ENCODE assay signal across 9 mouse cellular contexts in the genomic region with DNA sequence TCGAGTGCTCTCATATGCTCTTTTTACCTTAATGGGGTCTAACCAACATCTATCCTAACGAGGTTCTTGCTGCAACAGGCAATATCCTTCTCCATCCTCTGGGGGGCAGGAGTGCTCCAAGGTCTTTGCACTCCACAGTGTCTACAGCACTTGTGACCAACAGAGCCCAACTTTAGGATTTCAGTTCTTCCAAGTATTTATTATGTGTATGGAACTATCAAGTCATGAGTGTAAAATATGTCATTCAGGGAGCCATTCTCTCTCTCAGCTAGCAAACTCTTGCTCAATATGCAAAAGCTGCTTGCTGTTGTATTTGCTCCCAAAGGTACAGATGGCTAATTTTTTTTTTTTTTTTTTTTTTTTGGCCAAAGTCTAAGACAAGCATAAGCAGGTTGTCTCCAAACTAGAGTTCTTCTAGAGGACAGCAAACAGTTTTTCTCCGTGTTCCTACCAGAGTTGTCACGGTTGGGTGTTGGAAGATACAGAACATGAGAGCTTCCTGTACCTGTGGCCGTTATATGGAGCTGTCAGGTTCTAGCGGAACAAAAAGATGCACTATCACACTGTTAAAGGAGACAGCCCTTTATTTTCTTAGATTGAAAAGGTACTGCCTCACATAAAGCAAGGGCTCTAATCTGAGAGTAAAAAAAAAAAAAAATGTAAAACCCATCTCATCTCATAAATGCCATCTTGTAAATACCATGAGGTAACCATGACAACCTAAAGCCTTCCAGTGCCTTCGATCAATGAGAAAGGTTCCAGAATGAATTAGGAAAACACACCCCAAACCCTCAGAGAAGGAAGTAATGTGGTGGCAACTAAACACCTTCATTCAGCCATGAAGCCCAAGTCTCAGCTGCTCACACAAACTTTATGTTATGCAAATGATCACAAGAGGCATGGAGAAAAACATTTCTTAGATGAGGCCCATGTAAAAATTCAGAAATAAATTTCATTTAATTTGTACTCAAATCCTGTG. TPM values are rescaled to one million over a fixed set of nuclear protein-coding genes. Genes with fewer than 3 reads are reported as not detected.
A peak's percentile ranks its signal among the peaks of the same experiment; 100 is the strongest.
DNase-seq lines count a peak whose midpoint lies in the region; ATAC-seq and TF ChIP-seq lines count a peak whose summit lies in the region.
"Had no signal": no experiment of that assay in that cellular context is flagged by ENCODE, and none has a peak within 500 bp of the region (broad histone marks: within the 10 kb centered on the region; RNA-seq: fewer than 3 reads in every experiment).

No protein-coding gene starts in this region.

- ATAC-seq in CD4-positive, CD25-positive, alpha-beta regulatory T cell, adult 4 months: peak; percentile 86
- ATAC-seq in embryonic facial prominence, embryonic 14.5 days (ENCODE audit: low read depth): peak; percentile 79
- ATAC-seq in kidney, embryonic 16.5 days (ENCODE audit: low FRiP score, low TSS enrichment): peak; percentile 84; the same call in 1 of the 2 replicates
- no peak for ATAC-seq in liver, embryonic 14.5 days (ENCODE audit: insufficient read depth)
- ATAC-seq in neural tube, embryonic 13.5 days (ENCODE audit: low read depth): peak; percentile 75
- ATAC-seq in stomach, postnatal 0 days (ENCODE audit: low FRiP score, low TSS enrichment): 0 out of 2 replicates have a peak, but pooled peaks have one; percentile 45

- no peak overlapping the region for H3K4me2 ChIP-seq in embryonic facial prominence, embryonic 14.5 days (ENCODE audit: low read depth, low read length)
- no peak overlapping the region for H3K4me2 ChIP-seq in kidney, embryonic 16.5 days (replicated peaks; ENCODE audit: low read depth, low read length)
- H3K4me2 ChIP-seq in liver, embryonic 14.5 days (ENCODE audit: low read depth): no peak overlapping the region
- no peak overlapping the region for H3K4me2 ChIP-seq in neural tube, embryonic 13.5 days
- H3K4me2 ChIP-seq in stomach, postnatal 0 days (replicated peaks; ENCODE audit: low read depth): no peak overlapping the region

- H3K9ac ChIP-seq in embryonic facial prominence, embryonic 14.5 days (ENCODE audit: low read depth, low read length): no peak overlapping the region
- H3K9ac ChIP-seq in kidney, embryonic 16.5 days (replicated peaks; ENCODE audit: low read length): no peak overlapping the region
- H3K9ac ChIP-seq in liver, embryonic 14.5 days (replicated peaks): no peak overlapping the region
- no peak overlapping the region for H3K9ac ChIP-seq in neural tube, embryonic 13.5 days
- no peak overlapping the region for H3K9ac ChIP-seq in stomach, postnatal 0 days (ENCODE audit: low read length)

- peak; percentile 77 to 85 for DNase-seq in adrenal gland, postnatal 36 days
- peak; percentile 90 for DNase-seq in embryonic facial prominence, embryonic 14.5 days (ENCODE audit: low spot score)
- peak; percentile 82 for DNase-seq in heart, embryonic 10.5 days (ENCODE audit: low spot score)
- peak; percentile 12 to 19 (median 17) for DNase-seq in liver, embryonic 14.5 days (ENCODE audit: low read depth in 3 of 3, low spot score in 3 of 3)
- peak; percentile 80 for DNase-seq in stomach, postnatal 0 days (ENCODE audit: low spot score)

- H3K9me3 ChIP-seq in embryonic facial prominence, embryonic 14.5 days (ENCODE audit: control insufficient read depth, low read length): no peaks in the 10 kb centered on the region
- no peaks in the 10 kb centered on the region for H3K9me3 ChIP-seq in heart, embryonic 10.5 days
- no peaks in the 10 kb centered on the region for H3K9me3 ChIP-seq in kidney, embryonic 16.5 days (ENCODE audit: low read length)
- no peaks in the 10 kb centered on the region for H3K9me3 ChIP-seq in liver, embryonic 14.5 days (ENCODE audit: control insufficient read depth, low read length)
- no peaks in the 10 kb centered on the region for H3K9me3 ChIP-seq in neural tube, embryonic 13.5 days
- H3K9me3 ChIP-seq in stomach, postnatal 0 days (ENCODE audit: control insufficient read depth, low read length): no peaks in the 10 kb centered on the region

- no peak for TF ChIP-seq EP300 in liver, embryonic 14.5 days (IDR thresholded peaks at IDR 0.05; ENCODE audit: low read depth)
- TF ChIP-seq EP300 in stomach, postnatal 0 days (optimal IDR thresholded peaks at IDR 0.05): no peak

- H3K27me3 ChIP-seq in embryonic facial prominence, embryonic 14.5 days (replicated peaks; ENCODE audit: control insufficient read depth, insufficient read depth, low read length): no peaks in the 10 kb centered on the region
- H3K27me3 ChIP-seq in heart, embryonic 10.5 days (ENCODE audit: insufficient read depth, poor library complexity, severe bottlenecking): no peaks in the 10 kb centered on the region
- no peaks in the 10 kb centered on the region for H3K27me3 ChIP-seq in kidney, embryonic 16.5 days (ENCODE audit: insufficient read depth, low read length)
- H3K27me3 ChIP-seq in liver, embryonic 14.5 days (ENCODE audit: control insufficient read depth, insufficient read depth, low read length): no peaks in the 10 kb centered on the region
- H3K27me3 ChIP-seq in neural tube, embryonic 13.5 days: no peaks in the 10 kb centered on the region
- no peaks in the 10 kb centered on the region for H3K27me3 ChIP-seq in stomach, postnatal 0 days (ENCODE audit: control insufficient read depth, insufficient read depth, low read length)

- H3K27ac ChIP-seq in embryonic facial prominence, embryonic 14.5 days (replicated peaks; ENCODE audit: low read depth, low read length): no peak overlapping the region
- H3K27ac ChIP-seq in heart, embryonic 10.5 days: no peak overlapping the region
- no peak overlapping the region for H3K27ac ChIP-seq in kidney, embryonic 16.5 days (ENCODE audit: low read length)
- no peak overlapping the region for H3K27ac ChIP-seq in liver, embryonic 14.5 days
- no peak overlapping the region for H3K27ac ChIP-seq in neural tube, embryonic 13.5 days (replicated peaks)
- H3K27ac ChIP-seq in stomach, postnatal 0 days (replicated peaks): no peak overlapping the region

- H3K36me3 ChIP-seq in embryonic facial prominence, embryonic 14.5 days (ENCODE audit: control insufficient read depth, insufficient read depth, low read length): peaks cover 13% of the 10 kb centered on the region; the same call in 1 of the 2 replicates
- 0 out of 2 replicates have a peak, but pooled peaks cover 2% of the 10 kb centered on the region for H3K36me3 ChIP-seq in heart, embryonic 10.5 days
- 0 out of 2 replicates have a peak, but pooled peaks cover 4% of the 10 kb centered on the region for H3K36me3 ChIP-seq in kidney, embryonic 16.5 days (ENCODE audit: insufficient read depth, low read length)
- no peaks in the 10 kb centered on the region for H3K36me3 ChIP-seq in liver, embryonic 14.5 days (replicated peaks; ENCODE audit: control insufficient read depth, insufficient read depth, low read depth)
- H3K36me3 ChIP-seq in neural tube, embryonic 13.5 days: peaks cover 65% of the 10 kb centered on the region
- no peaks in the 10 kb centered on the region; the same call in 1 of the 2 replicates for H3K36me3 ChIP-seq in stomach, postnatal 0 days (ENCODE audit: control insufficient read depth, insufficient read depth, low read length)

- TF ChIP-seq CTCF in liver, embryonic 14.5 days (IDR thresholded peaks at IDR 0.05; ENCODE audit: low read depth): peak; percentile 76
- peak; percentile 95 for TF ChIP-seq CTCF in stomach, postnatal 0 days (IDR thresholded peaks at IDR 0.05; ENCODE audit: low read depth)

- 58% methylated on average over 7 of the region's 7 CpGs for WGBS in embryonic facial prominence, embryonic 14.5 days
- 56% methylated on average over 7 of the region's 7 CpGs for WGBS in heart, embryonic 10.5 days
- 59% methylated on average over 7 of the region's 7 CpGs for WGBS in kidney, embryonic 16.5 days
- WGBS in liver, embryonic 14.5 days (ENCODE audit: insufficient replicate concordance): 45% methylated on average over 7 of the region's 7 CpGs
- 48% methylated on average over 7 of the region's 7 CpGs for WGBS in neural tube, embryonic 13.5 days
- 57% methylated on average over 7 of the region's 7 CpGs for WGBS in stomach, postnatal 0 days

- H3K4me3 ChIP-seq in embryonic facial prominence, embryonic 14.5 days (ENCODE audit: low read depth, low read length): no peak overlapping the region
- H3K4me3 ChIP-seq in heart, embryonic 10.5 days: no peak overlapping the region
- no peak overlapping the region for H3K4me3 ChIP-seq in kidney, embryonic 16.5 days (ENCODE audit: low read length)
- H3K4me3 ChIP-seq in liver, embryonic 14.5 days (ENCODE audit: insufficient read depth in 1 of 2, low read depth in 2 of 2, low read length in 2 of 2): no peak overlapping the region
- H3K4me3 ChIP-seq in neural tube, embryonic 13.5 days: no peak overlapping the region
- H3K4me3 ChIP-seq in stomach, postnatal 0 days (ENCODE audit: low read depth, low read length): no peak overlapping the region
- H3K4me3 ChIP-seq: erythroblast, embryonic 14.5 days had no signal

- H3K4me1 ChIP-seq in embryonic facial prominence, embryonic 14.5 days (ENCODE audit: control insufficient read depth, insufficient read depth, low read length): no peaks in the 10 kb centered on the region
- peaks cover 3% of the 10 kb centered on the region; the same call in 1 of the 2 replicates for H3K4me1 ChIP-seq in heart, embryonic 10.5 days
- no peaks in the 10 kb centered on the region for H3K4me1 ChIP-seq in kidney, embryonic 16.5 days (ENCODE audit: insufficient read depth, low read length)
- H3K4me1 ChIP-seq in liver, embryonic 14.5 days (replicated peaks; ENCODE audit: control insufficient read depth in 2 of 2, insufficient read depth in 2 of 2, low read length in 1 of 2): no peaks in the 10 kb centered on the region
- H3K4me1 ChIP-seq in neural tube, embryonic 13.5 days (replicated peaks): peaks cover 7% of the 10 kb centered on the region
- H3K4me1 ChIP-seq in stomach, postnatal 0 days (replicated peaks; ENCODE audit: control insufficient read depth, insufficient read depth): no peaks in the 10 kb centered on the region

RNA-seq across cellular contexts. Expression of a gene that starts 1.7 kb away (rescaled TPM):
- 1 to 10 TPM in 1 of 2 experiments, under 1 TPM in 1; 0.35 to 1.1 TPM for polyA plus RNA-seq in CD4-positive, CD25-positive, alpha-beta regulatory T cell, adult 4 months (2017; shearing (Covaris generic))
- total RNA-seq in adrenal gland, postnatal 36 days (2021): under 1 TPM in 1 of 2 experiments, not detected in 1; 0.50 TPM
- polyA plus RNA-seq in embryonic facial prominence, embryonic 14.5 days (2014; fragmentation: Nextera tagmentation; extraction: Ambion mirVana): 0.50 and 0.60 TPM in 2 replicates
- polyA plus RNA-seq in heart, embryonic 10.5 days (2016; fragmentation: Nextera tagmentation; extraction: Ambion mirVana): 0.14 and 0.25 TPM in 2 replicates
- polyA plus RNA-seq in kidney, embryonic 16.5 days (2015; fragmentation: Nextera tagmentation; extraction: Ambion mirVana): 0.77 and 0.80 TPM in 2 replicates
- 0.17 TPM in 1 of 2 replicates, not detected in the other for polyA plus RNA-seq in liver, embryonic 14.5 days (2012; rRNA removed)
- 0.37 TPM in 1 of 2 replicates, not detected in the other for polyA plus RNA-seq in liver, embryonic 14.5 days (2014; fragmentation: Nextera tagmentation; extraction: Ambion mirVana)
- 2.0 and 3.5 TPM in 2 replicates for polyA plus RNA-seq in neural tube, embryonic 13.5 days (2015; fragmentation: Nextera tagmentation; extraction: Ambion mirVana)
- polyA plus RNA-seq in stomach, postnatal 0 days (2015; fragmentation: Nextera tagmentation; extraction: Ambion mirVana): 0.75 and 0.88 TPM in 2 replicates
- polyA plus RNA-seq: erythroblast, embryonic 14.5 days had no signal

RNA-seq across cellular contexts. Expression of a gene that starts 20.0 kb away (rescaled TPM):
- polyA plus RNA-seq in CD4-positive, CD25-positive, alpha-beta regulatory T cell, adult 4 months (2017; shearing (Covaris generic)): 1 to 10 TPM in 1 of 2 experiments, not detected in 1; 2.9 TPM
- total RNA-seq in adrenal gland, postnatal 36 days (2021): 10 to 100 TPM; 13.1 to 16.0 TPM
- 11.5 and 11.8 TPM in 2 replicates for polyA plus RNA-seq in embryonic facial prominence, embryonic 14.5 days (2014; fragmentation: Nextera tagmentation; extraction: Ambion mirVana)
- polyA plus RNA-seq in heart, embryonic 10.5 days (2016; fragmentation: Nextera tagmentation; extraction: Ambion mirVana): 10.0 and 14.0 TPM in 2 replicates
- 13.3 and 14.3 TPM in 2 replicates for polyA plus RNA-seq in kidney, embryonic 16.5 days (2015; fragmentation: Nextera tagmentation; extraction: Ambion mirVana)
- 2.1 and 6.2 TPM in 2 replicates for polyA plus RNA-seq in liver, embryonic 14.5 days (2012; rRNA removed)
- polyA plus RNA-seq in liver, embryonic 14.5 days (2014; fragmentation: Nextera tagmentation; extraction: Ambion mirVana): 6.2 and 8.5 TPM in 2 replicates
- 2.2 and 2.8 TPM in 2 replicates for polyA plus RNA-seq in neural tube, embryonic 13.5 days (2015; fragmentation: Nextera tagmentation; extraction: Ambion mirVana)
- 9.7 and 10.7 TPM in 2 replicates for polyA plus RNA-seq in stomach, postnatal 0 days (2015; fragmentation: Nextera tagmentation; extraction: Ambion mirVana)

Comparison
In these comparisons a context has a peak if more than half of its experiments do, and no peak if none do; other contexts are left out.
1. DNase-seq: peak in every context shown above with its lines; median percentile 90 in embryonic facial prominence, embryonic 14.5 days; 82 in heart, embryonic 10.5 days; 81 in adrenal gland, postnatal 36 days; 80 in stomach, postnatal 0 days; 17 in liver, embryonic 14.5 days.